Mouse (Mus musculus) small intestine, adult 2 months (tissue): Measurements from ENCODE around the gene Fam117b. TPM values are rescaled to one million over a fixed set of nuclear protein-coding genes. Genes with fewer than 3 reads are reported as not detected.

Experiments used
- H3K27ac ChIP-seq: fragments of 200-500 bp; 2 replicates; pipeline ENCODE4 v1.5.1; 2012; ENCODE audit warnings: low read depth, low read length, control low read depth, inconsistent platforms; ENCODE audit not compliant: insufficient read depth
- H3K27me3 ChIP-seq: fragments of 200-500 bp; 2 replicates; pipeline ENCODE4 v1.6.1; 2012; ENCODE audit warnings: mild to moderate bottlenecking, moderate library complexity, low read length, inconsistent platforms; ENCODE audit not compliant: control insufficient read depth, insufficient read depth
- H3K36me3 ChIP-seq: fragments of 200-500 bp; 2 replicates; pipeline ENCODE4 v1.6.1; 2012; ENCODE audit warnings: mild to moderate bottlenecking, low read length, control low read depth, inconsistent platforms; ENCODE audit not compliant: control insufficient read depth, insufficient read depth
- H3K4me1 ChIP-seq: fragments of 200-500 bp; 2 replicates; pipeline ENCODE4 v1.6.1; 2012; ENCODE audit warnings: low read length, inconsistent platforms, mixed read lengths; ENCODE audit not compliant: control insufficient read depth, insufficient read depth, insufficient read length
- H3K4me3 ChIP-seq: fragments of 200-500 bp; 2 replicates; pipeline ENCODE4 v1.5.1; 2012; ENCODE audit warnings: low read depth, mild to moderate bottlenecking, control low read depth, inconsistent platforms, low read length, moderate library complexity
- CTCF ChIP-seq: fragments of 200-500 bp; IDR thresholded peaks from 2 replicates; pipeline ENCODE4 v1.5.1; 2012; ENCODE audit warnings: low read depth, mild to moderate bottlenecking, control low read depth, inconsistent platforms, low read length, moderate library complexity, mixed read lengths; ENCODE audit not compliant: insufficient replicate concordance, insufficient read length; ENCODE audit errors: extremely low read depth
- POLR2A ChIP-seq: fragments of 200-500 bp; IDR thresholded peaks from 2 replicates; pipeline ENCODE4 v1.6.1; 2012; ENCODE audit warnings: low read depth, mild to moderate bottlenecking, control low read depth, inconsistent platforms, low read length, moderate library complexity
- WGBS: fragments of 180-500 bp; shearing (Covaris S2); methylation state at CpG from one replicate; pipeline ENCODE4 v1.1.7; 2018; 5-methylcytosine and 5-hydroxymethylcytosine counted together
- polyA plus RNA-seq: library from polyadenylated mRNA; depleted of rRNA; stranded (reverse); fragments of >200 nt; gene quantifications from 2 replicates; pipeline ENCODE4 v1.2.3, GENCODE M21; 2012

Gene Fam117b
- polyA plus RNA-seq, 1 experiment, result 13.0 TPM

GRCm38 (mm10) chr1:59995646-59996045 lies 82.8 kb downstream of the Fam117b start:
- 45% methylated on average over 3 of the region's 3 CpGs for WGBS
- H3K27ac ChIP-seq, result no peak overlapping the region
- H3K4me1 ChIP-seq, result peaks cover 3% of the 10 kb centered on the region; the same call in 1 of the 2 replicates
- TF ChIP-seq POLR2A (no peak), CTCF (no peak)
- H3K4me3 ChIP-seq, result no peak overlapping the region
- H3K27me3 ChIP-seq, result no peaks in the 10 kb centered on the region
- peaks cover 4% of the 10 kb centered on the region for H3K36me3 ChIP-seq

- 32% methylated on average over 5 of the region's 5 CpGs for WGBS
- H3K4me1 ChIP-seq, result peaks cover 3% of the 10 kb centered on the region; the same call in 1 of the 2 replicates
- no peaks in the 10 kb centered on the region for H3K27me3 ChIP-seq
- TF ChIP-seq CTCF (no peak), POLR2A (no peak)
- no peak overlapping the region for H3K27ac ChIP-seq
- no peaks in the 10 kb centered on the region for H3K36me3 ChIP-seq
- H3K4me3 ChIP-seq, result no peak overlapping the region
Observed at GRCm38 (mm10) chr1:59997352-59997751, 84.5 kb downstream of the Fam117b start.

- Histone ChIP-seq H3K4me3 (no peak overlapping the region), H3K27ac (no peak overlapping the region), H3K27me3 (no peaks in the 10 kb centered on the region), H3K4me1 (peaks cover 3% of the 10 kb centered on the region; the same call in 1 of the 2 replicates), H3K36me3 (no peaks in the 10 kb centered on the region)
- TF ChIP-seq POLR2A (no peak), CTCF (no peak)
- 21% methylated on average over 2 of the region's 2 CpGs for WGBS
Observed at GRCm38 (mm10) chr1:60000319-60000718, 87.5 kb downstream of the Fam117b start.

DNA sequence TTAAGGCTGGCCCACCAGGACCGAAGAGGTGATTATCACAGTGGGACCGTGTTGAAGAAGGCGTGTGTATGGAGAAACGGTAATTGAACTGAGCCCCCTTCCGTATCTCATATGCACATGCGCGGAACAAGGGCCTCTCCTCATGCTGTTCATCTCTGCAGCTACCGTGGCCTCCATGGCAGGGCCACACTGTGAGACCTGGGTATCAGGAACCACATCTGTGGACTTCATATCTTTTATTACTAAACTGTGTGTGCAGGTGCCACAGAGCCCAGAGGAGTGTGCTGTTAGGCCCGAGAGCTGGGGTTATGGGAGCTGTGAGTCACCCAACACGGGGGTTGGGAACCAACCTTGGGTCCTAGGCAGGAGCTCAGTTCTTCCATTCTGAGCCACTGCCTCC lies 94.5 kb downstream of the Fam117b start:
- WGBS, result 86% methylated on average over 10 of the region's 10 CpGs
- no peak overlapping the region for H3K27ac ChIP-seq
- no peaks in the 10 kb centered on the region for H3K4me1 ChIP-seq
- TF ChIP-seq CTCF, result no peak
- TF ChIP-seq POLR2A, result no peak
- H3K36me3 ChIP-seq, result no peaks in the 10 kb centered on the region
- H3K4me3 ChIP-seq, result no peak overlapping the region
- H3K27me3 ChIP-seq, result no peaks in the 10 kb centered on the region

DNA sequence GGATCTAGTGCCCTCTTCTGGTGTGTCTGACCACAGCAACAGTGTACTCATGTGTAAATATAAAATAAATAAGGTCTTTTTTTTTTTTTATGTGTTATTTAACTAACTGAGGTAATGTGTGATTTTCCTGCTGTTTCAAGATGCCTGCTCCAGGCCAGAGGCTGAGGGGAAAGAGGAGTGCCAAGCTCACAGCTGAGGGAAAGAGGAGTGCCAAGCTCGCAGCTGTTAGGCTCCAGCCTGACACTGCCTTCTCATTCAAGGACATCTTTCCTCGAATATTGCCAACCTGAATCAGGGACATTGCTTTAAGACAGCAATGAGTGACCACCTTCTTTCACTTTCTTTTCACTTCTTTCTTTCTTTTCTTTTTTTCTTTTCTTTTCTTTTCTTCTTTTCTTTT lies 95.9 kb downstream of the Fam117b start:
- Histone ChIP-seq H3K27me3 (no peaks in the 10 kb centered on the region; the same call in 1 of the 2 replicates), H3K27ac (no peak overlapping the region), H3K4me1 (no peaks in the 10 kb centered on the region), H3K4me3 (no peak overlapping the region), H3K36me3 (no peaks in the 10 kb centered on the region)
- TF ChIP-seq POLR2A (no peak), CTCF (no peak)
- 58% methylated on average over 2 of the region's 2 CpGs for WGBS

DNA sequence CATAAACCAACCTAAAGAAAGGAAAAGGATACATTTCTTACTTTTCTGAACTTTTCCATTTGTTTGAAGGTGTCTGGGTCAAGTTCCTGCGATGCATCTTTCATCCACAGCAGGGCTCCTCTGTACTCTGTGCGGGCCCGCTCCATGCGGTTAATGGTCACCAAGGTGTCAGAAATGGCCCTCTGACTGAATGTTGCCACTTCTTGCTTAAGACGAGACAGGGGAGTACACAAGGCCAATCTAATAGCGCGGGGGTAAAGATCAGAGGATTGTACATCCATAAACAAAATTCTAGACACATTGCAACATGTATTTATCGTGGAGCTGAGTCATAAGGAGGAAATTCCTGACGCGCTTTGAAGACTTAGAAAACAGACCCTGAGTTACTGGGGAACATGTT lies 101.0 kb downstream of the Fam117b start:
- WGBS, result 82% methylated on average over 10 of the region's 10 CpGs
- Histone ChIP-seq H3K27ac (no peak overlapping the region), H3K36me3 (no peaks in the 10 kb centered on the region), H3K4me1 (peaks cover 6% of the 10 kb centered on the region; the same call in 1 of the 2 replicates), H3K4me3 (no peak overlapping the region), H3K27me3 (no peaks in the 10 kb centered on the region; the same call in 1 of the 2 replicates)
- TF ChIP-seq CTCF (no peak), POLR2A (no peak)

DNA sequence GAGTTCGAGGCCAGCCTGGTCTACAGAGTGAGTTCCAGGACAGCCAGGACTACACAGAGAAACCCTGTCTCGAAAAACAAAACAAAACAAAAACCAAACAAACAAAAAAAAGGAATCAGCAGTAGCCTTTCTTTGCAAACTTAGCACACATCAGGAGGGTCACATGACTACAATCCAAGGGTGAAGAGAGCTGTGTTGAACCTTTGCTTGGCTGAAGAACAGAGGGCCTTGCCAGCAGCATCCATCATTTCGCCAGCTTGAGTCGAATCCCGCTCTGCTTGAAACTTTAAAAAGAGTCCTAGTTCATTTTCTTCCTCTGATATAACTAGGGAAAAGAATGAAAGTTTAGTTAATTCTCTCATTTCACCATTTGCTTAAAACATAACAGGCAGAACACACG lies 102.7 kb downstream of the Fam117b start:
- TF ChIP-seq POLR2A, result no peak
- no peak for TF ChIP-seq CTCF
- H3K4me3 ChIP-seq, result no peak overlapping the region
- no peaks in the 10 kb centered on the region; the same call in 1 of the 2 replicates for H3K27me3 ChIP-seq
- no peaks in the 10 kb centered on the region for H3K36me3 ChIP-seq
- H3K27ac ChIP-seq, result no peak overlapping the region
- 85% methylated on average over 6 of the region's 6 CpGs for WGBS
- peaks cover 6% of the 10 kb centered on the region; the same call in 1 of the 2 replicates for H3K4me1 ChIP-seq

- no peaks in the 10 kb centered on the region; the same call in 1 of the 2 replicates for H3K27me3 ChIP-seq
- 67% methylated on average over 5 of the region's 5 CpGs for WGBS
- no peak overlapping the region; the same call in 1 of the 2 replicates for H3K27ac ChIP-seq
- H3K4me1 ChIP-seq, result peaks cover 6% of the 10 kb centered on the region; the same call in 1 of the 2 replicates
- TF ChIP-seq CTCF (no peak), POLR2A (no peak)
- H3K4me3 ChIP-seq, result no peak overlapping the region
- H3K36me3 ChIP-seq, result no peaks in the 10 kb centered on the region
Observed at GRCm38 (mm10) chr1:60016136-60016611, 103.4 kb downstream of the Fam117b start.
